Mouse (Mus musculus) right cerebral cortex, adult 2 months (tissue): ENCODE measurements at regions not wholly inside any gene's neighbourhood (a gene's known extent, or its start where the extent isn't known, plus 50 kb on each side); places are given as distances from the start of the nearest gene placed in this dataset.

ENCODE experiments used
- DNase-seq, 2 experiments: peaks; one replicate each; pipeline ENCODE4 v3.0.0; 2021 to 2022; ENCODE audit warnings: low spot score in 2 of 2

GRCm38 (mm10) chr2:178596312-178597083 is 166.2 kb downstream of the Cdh26 start:
- no peak for DNase-seq

GRCm38 (mm10) chr2:178597084-178597470 is 166.7 kb downstream of the Cdh26 start:
- no peak for DNase-seq

- no peak for DNase-seq
Observed at GRCm38 (mm10) chr2:178598371-178598770, 168.0 kb downstream of the Cdh26 start.

DNA sequence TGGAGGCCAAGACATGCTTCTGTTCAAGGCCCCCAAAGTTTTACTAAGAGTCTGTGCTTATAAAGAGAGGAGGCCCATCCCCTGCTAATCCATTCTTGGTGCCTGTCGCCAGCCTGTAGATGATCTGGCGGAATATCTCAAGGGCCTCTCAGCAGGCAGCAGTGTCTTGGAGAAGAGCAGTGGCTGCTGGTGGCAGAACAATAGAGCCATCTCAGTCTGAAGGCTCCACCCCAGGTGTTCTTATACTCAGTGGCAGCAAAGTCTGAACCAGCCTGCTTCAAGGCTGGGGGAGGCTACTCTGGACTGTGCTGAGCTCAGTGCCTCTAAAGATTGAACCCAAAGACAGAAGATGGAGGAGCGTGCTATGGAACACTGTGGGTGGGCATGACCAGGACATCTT is 168.5 kb downstream of the Cdh26 start:
- no peak for DNase-seq

GRCm38 (mm10) chr2:178603443-178603842 is 173.1 kb downstream of the Cdh26 start:
- DNase-seq, result no peak

DNA sequence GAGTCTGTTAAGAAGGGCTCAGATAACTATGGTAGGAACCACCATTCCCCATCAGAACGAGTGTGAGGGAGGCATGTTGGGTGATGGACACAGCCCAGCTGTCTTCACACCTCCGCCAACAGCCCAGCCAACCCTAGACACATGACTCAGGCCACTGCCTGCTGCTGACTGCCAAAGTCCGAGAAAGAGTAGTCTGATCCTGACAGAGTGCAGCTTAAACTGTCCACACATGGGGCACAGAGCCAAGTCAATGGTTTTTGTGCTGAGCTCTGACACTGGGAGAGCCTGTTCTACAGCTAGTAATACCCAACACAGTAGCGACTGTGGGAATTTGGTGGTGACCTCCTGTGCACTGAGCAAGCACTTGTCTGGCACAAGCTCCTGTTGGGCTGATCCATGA is 176.4 kb downstream of the Cdh26 start:
- peak in 1 of 2 experiments; percentile 34 for DNase-seq

- no peak for DNase-seq
Observed at GRCm38 (mm10) chr2:178610211-178610975, 180.1 kb downstream of the Cdh26 start.

DNA sequence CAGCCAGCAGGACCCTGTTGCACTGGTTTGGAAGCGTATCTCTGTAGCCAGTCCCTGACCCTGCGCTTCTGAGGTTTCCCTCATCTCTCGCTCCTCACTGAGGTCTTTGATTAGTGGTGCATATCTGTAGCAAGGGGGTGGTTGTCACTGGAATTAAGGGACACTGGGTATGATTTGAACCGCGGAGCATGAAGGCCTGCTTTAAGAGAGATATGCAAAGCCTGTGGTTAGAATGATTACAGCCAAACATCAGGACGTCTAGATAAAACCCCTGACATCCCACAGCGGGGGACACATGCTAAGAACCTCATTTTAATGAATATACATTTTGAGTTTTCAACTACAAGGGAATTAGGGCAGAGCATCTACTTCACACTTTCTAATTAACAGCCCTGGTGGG is 184.4 kb downstream of the Cdh26 start:
- no peak for DNase-seq

DNA sequence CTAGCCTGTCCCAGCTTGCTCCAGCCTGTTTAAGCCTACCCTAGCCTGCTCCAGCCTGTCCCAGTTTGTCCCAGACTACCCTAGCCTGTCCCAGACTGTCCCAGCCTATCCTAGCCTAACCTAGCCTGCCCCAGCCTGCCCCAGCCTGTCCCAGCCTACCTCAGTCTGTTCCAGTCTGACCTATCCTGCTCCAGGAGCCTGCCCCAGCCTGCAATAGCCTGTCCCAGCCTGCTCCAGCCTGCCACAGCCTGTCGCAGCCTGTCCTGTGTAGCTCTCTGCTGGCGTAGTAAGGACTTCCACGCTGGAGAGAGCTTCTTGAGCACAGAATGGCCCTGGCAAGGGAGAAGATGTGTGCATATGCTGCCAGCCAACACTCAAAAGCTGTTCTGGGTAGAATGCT is 192.5 kb downstream of the Cdh26 start:
- no peak for DNase-seq

DNA sequence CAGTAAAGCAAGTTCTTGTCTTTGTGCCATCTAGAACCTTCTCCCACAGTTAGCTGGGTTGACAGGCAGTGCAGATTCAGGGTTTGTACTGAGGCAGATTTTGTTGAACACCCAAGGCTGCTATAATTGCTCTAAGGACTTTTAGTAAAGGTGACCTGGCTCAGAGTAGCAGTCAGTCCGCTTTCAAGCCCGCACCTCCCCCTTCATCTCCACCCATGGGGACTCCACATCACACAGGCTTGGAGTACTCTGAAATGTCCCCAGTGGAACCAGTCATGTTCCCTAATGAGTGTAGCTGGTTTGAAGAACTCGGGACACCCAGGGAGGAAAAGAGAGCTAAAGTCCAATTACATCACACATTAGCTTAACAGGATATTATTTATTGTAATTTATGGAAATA is 194.1 kb downstream of the Cdh26 start:
- DNase-seq, result no peak

GRCm38 (mm10) chr2:178624907-178625306 is 194.6 kb downstream of the Cdh26 start:
- DNase-seq, result no peak

GRCm38 (mm10) chr2:178629756-178630155 is 199.4 kb downstream of the Cdh26 start:
- peak; percentile 77 to 81 for DNase-seq

- no peak for DNase-seq
Observed at GRCm38 (mm10) chr2:178630511-178630910, 200.2 kb downstream of the Cdh26 start.

GRCm38 (mm10) chr2:178631336-178631735 is 201.0 kb downstream of the Cdh26 start:
- no peak for DNase-seq

- DNase-seq, result no peak
Observed at GRCm38 (mm10) chr2:178631966-178632365, 201.6 kb downstream of the Cdh26 start.

DNA sequence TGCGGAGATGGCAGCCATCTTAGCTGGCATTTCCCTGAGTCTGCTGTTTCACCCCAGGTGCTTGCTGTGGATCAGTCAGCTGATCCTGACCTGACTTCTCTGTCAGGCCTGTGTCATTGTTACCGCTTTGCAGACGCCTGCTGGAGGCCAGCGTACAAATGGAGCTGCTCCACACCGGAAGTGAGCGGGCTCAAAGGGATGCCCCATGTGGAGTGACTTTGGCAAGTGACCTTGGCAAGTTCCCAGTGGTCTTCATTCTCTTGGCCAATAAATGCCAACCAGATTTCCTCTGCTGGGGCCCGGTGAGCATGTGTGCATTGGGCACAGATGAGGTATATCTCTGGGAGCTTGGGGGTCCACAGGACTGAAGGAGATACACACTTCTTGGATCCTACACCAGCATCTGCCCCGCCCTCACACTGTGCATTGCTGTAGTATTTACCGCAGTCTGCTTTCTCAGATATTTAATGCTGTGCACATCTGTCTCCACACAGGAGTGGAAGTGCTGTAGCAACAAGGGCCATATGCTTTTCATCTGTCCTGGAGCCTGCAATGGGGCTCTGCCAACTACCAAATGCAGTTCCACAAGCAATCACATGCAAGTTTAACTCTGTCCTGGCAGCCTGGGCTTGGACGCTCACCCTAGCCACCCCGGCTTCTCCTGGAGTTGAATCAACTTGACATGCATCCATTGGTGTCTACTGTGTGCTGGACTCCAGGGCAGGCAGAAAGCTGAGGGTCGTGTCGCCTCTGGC is 202.7 kb downstream of the Cdh26 start:
- DNase-seq, result no peak

DNA sequence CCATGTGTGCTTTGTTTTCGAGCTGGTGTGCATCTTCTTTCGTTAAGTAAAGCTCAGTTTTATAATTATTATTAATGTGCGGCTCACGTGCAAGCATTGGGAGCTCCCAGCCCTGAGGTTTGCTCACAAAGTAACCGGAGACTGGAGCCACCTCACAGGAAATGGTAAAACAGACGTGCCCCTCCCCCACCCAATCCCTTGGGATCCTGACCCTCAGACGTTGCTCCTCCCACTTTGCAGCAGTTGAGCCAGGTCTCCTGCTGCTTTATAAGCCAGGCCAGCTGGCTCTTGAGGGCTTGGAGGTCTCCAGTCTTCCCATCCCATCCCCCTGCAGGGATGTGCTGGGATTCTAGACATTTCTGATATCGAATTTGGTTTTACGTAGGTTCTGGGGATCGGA is 203.8 kb downstream of the Cdh26 start:
- no peak for DNase-seq

DNA sequence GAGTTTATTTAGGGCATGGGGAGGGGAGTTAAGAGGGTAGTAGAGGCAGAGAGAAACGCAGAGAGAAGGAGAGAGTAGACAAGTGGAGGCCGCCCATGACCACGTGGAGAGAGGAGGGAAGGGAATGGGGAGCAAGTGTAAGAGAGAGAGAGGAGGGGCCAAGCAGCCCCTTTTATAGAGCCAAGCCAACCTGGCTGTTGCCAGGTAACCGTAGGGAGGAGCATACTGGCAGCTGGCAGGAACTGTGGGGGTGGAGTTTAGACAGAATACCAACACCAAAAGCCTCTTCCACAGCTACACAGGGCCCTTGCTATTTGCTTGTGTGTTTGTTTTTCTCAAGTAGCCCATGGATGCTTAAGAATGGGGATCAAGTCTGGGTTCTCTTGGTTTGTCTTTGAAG is 205.4 kb downstream of the Cdh26 start:
- DNase-seq, result no peak

DNA sequence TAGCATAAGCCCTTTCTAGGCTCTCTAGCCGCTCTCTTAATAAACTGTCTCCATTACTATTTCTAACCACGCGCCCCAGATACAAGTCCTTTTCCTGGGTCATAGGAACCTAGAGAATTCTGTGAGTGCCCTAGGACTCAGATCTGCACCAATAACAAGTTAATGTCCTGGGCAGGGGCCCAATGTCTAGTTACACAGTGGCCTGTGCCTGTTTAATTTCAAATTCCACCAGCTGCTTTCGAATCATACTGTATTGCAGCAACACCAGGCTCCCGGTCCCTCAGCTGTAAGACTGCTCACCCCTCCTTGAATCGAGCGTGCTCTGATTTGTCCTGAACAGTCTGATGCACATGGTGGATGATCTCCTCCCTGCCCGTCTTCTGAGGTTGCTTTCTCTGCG is 206.6 kb downstream of the Cdh26 start:
- DNase-seq, result no peak

GRCm38 (mm10) chr2:178642137-178643052 is 212.1 kb downstream of the Cdh26 start:
- DNase-seq, result no peak

DNA sequence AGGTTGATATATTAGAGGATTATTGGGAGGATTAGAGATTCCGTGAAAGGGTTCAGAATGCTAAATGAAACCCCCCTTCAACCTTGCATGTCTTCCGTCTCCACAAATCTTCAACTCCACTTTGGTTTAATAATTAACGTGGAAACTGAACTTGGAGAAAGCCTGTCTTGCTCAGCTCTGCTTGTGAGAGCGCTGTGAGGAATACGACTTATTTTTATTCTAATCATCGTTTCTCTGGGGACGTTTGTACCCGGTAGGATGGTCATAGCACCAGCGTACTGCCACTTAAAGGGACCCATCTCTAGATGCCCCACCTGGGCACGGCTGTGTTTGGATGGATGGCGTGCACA is 212.7 kb downstream of the Cdh26 start:
- DNase-seq, result no peak

DNA sequence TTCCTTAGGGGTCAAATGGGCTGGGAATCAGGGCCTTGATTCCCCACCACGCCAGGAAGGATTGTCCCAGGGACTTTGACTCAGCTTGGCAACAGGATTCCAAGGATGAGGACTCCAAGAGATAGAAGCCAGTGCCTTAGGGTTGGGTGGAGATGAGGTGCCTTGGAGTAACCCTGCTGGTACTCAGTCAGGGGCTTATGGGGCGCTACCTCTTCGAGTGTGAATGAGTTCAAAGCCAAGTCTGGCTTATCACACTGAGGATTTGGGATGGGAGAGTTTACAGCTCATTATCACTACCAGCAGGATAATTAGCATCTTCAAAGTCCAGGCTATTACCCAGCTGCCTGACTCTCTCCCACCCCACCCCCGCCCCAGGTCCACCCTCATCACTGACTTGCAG is 213.5 kb downstream of the Cdh26 start:
- DNase-seq, result no peak
